Mouse (Mus musculus) MEL (cell line): ENCODE data around the gene C1qb. TPM values are rescaled to one million over a fixed set of nuclear protein-coding genes. Genes with fewer than 3 reads are reported as not detected.
A peak's percentile ranks its signal among the peaks of the same experiment; 100 is the strongest.

Source experiments
- DNase-seq: peaks from one replicate; pipeline ENCODE4 v3.0.0; 2011; ENCODE audit warnings: low read depth, low spot score
- H3K27ac ChIP-seq: 2 replicates; pipeline ENCODE4 v1.5.1; 2012; ENCODE audit warnings: low read depth, mild to moderate bottlenecking, control low read depth, low read length, moderate library complexity; ENCODE audit not compliant: control insufficient read depth
- H3K27me3 ChIP-seq, 2 experiments: fragments of 150-350 bp in 1 of 2; sonication (generic) in 1 of 2; 2 replicates each; pipeline ENCODE4 v1.6.1; 2012; ENCODE audit warnings: low read length in 2 of 2, mild to moderate bottlenecking in 2 of 2, improper control_type of control experiment in 1 of 2, moderate library complexity in 1 of 2; ENCODE audit not compliant: insufficient read depth in 2 of 2, control insufficient read depth in 1 of 2
- H3K36me3 ChIP-seq, 2 experiments: 2 replicates each; pipeline ENCODE4 v1.6.1; 2012 to 2014; ENCODE audit warnings: low read length in 2 of 2, improper control_type of control experiment in 1 of 2, inconsistent platforms in 1 of 2, mild to moderate bottlenecking in 1 of 2; ENCODE audit not compliant: insufficient read depth in 2 of 2, control insufficient read depth in 1 of 2
- H3K4me1 ChIP-seq, 2 experiments: fragments of 150-350 bp in 1 of 2; sonication (generic) in 1 of 2; 2 replicates each; pipeline ENCODE4 v1.6.1; 2012; ENCODE audit warnings: low read length in 2 of 2, improper control_type of control experiment in 1 of 2, mild to moderate bottlenecking in 1 of 2; ENCODE audit not compliant: insufficient read depth in 2 of 2, control insufficient read depth in 1 of 2
- H3K4me3 ChIP-seq, 2 experiments: fragments of 150-350 bp in 1 of 2; sonication (generic) in 1 of 2; 2 replicates each; pipeline ENCODE4 v1.5.1; 2012; ENCODE audit warnings: low read depth in 2 of 2, low read length in 2 of 2, mild to moderate bottlenecking in 2 of 2, moderate library complexity in 2 of 2, control low read depth in 1 of 2, improper control_type of control experiment in 1 of 2; ENCODE audit not compliant: control insufficient read depth in 1 of 2, insufficient read depth in 1 of 2
- H3K79me2 ChIP-seq: 2 replicates; pipeline ENCODE4 v1.6.1; 2012; ENCODE audit warnings: mild to moderate bottlenecking, low read length, moderate library complexity; ENCODE audit not compliant: control insufficient read depth, poor library complexity, insufficient read depth
- H3K9ac ChIP-seq: 2 replicates; pipeline ENCODE4 v1.6.1; 2012; ENCODE audit warnings: low read depth, mild to moderate bottlenecking, control low read depth, low read length, moderate library complexity; ENCODE audit not compliant: control insufficient read depth, poor library complexity, severe bottlenecking
- H3K9me3 ChIP-seq: fragments of 150-350 bp; sonication (generic); replicated peaks from 2 replicates; pipeline ENCODE4 v1.6.1; 2012; ENCODE audit warnings: mild to moderate bottlenecking, low read length, improper control_type of control experiment, moderate library complexity; ENCODE audit not compliant: insufficient read depth
- CHD2 ChIP-seq: IDR thresholded peaks from 2 replicates; pipeline ENCODE4 v1.6.1; 2011; ENCODE audit warnings: low read length, improper control_type of control experiment
- CTCF ChIP-seq, 3 experiments: IDR thresholded peaks in 2 of 3; conservative IDR thresholded peaks in 1 of 3; 2 replicates each; pipeline ENCODE4 v1.5.1; 2011 to 2012; ENCODE audit warnings: low read length in 3 of 3, low read depth in 2 of 3, mild to moderate bottlenecking in 2 of 3, improper control_type of control experiment in 1 of 3, inconsistent platforms in 1 of 3, mixed read lengths in 1 of 3, moderate library complexity in 1 of 3; ENCODE audit not compliant: control insufficient read depth in 1 of 3, insufficient read depth in 1 of 3, poor library complexity in 1 of 3, severe bottlenecking in 1 of 3
- E2F4 ChIP-seq: IDR thresholded peaks from 2 replicates; pipeline ENCODE4 v1.6.1; 2011; ENCODE audit warnings: low read depth, low read length, improper control_type of control experiment, borderline replicate concordance
- EP300 ChIP-seq, 2 experiments: IDR thresholded peaks; 2 replicates each; pipeline ENCODE4 v1.6.1; 2011; ENCODE audit warnings: improper control_type of control experiment in 2 of 2, low read length in 2 of 2, low read depth in 1 of 2, mild to moderate bottlenecking in 1 of 2
- GABPA ChIP-seq: IDR thresholded peaks from 2 replicates; pipeline ENCODE4 v1.6.1; 2012; ENCODE audit warnings: low read depth, mild to moderate bottlenecking, inconsistent platforms, low read length, improper control_type of control experiment, moderate library complexity
- GATA1 ChIP-seq: IDR thresholded peaks from 2 replicates; pipeline ENCODE4 v1.6.1; 2011; ENCODE audit warnings: low read depth, low read length, improper control_type of control experiment
- KAT2A ChIP-seq: conservative IDR thresholded peaks from 2 replicates; pipeline ENCODE4 v1.6.1; 2012; ENCODE audit warnings: low read depth, low read length, improper control_type of control experiment, inconsistent platforms
- MAFK ChIP-seq: IDR thresholded peaks from 2 replicates; pipeline ENCODE4 v1.6.1; 2011; ENCODE audit warnings: low read depth, mild to moderate bottlenecking, low read length, improper control_type of control experiment, borderline replicate concordance
- MAZ ChIP-seq: IDR thresholded peaks from 2 replicates; pipeline ENCODE4 v1.6.1; 2012; ENCODE audit warnings: low read depth, mild to moderate bottlenecking, inconsistent platforms, low read length, improper control_type of control experiment
- MEF2A ChIP-seq: IDR thresholded peaks from 2 replicates; pipeline ENCODE4 v1.6.1; 2014; ENCODE audit warnings: low read depth, mild to moderate bottlenecking, inconsistent platforms, low read length, improper control_type of control experiment; ENCODE audit not compliant: poor library complexity, insufficient replicate concordance, severe bottlenecking; ENCODE audit errors: extremely low read depth
- MYC ChIP-seq: IDR thresholded peaks from 2 replicates; pipeline ENCODE4 v1.6.1; 2011; ENCODE audit warnings: low read depth, mild to moderate bottlenecking, low read length, improper control_type of control experiment, moderate library complexity
- NELFE ChIP-seq: IDR thresholded peaks from 2 replicates; pipeline ENCODE4 v1.6.1; 2011; ENCODE audit warnings: low read depth, low read length, improper control_type of control experiment
- NRF1 ChIP-seq: IDR thresholded peaks from 2 replicates; pipeline ENCODE4 v1.6.1; 2014; ENCODE audit warnings: low read depth, mild to moderate bottlenecking, inconsistent platforms, low read length, improper control_type of control experiment, moderate library complexity; ENCODE audit not compliant: poor library complexity, insufficient read depth, severe bottlenecking
- POLR2A ChIP-seq, 2 experiments: IDR thresholded peaks; 2 replicates each; pipeline ENCODE4 v1.6.1; 2011 to 2012; ENCODE audit warnings: low read length in 2 of 2, mild to moderate bottlenecking in 2 of 2, control low read depth in 1 of 2, improper control_type of control experiment in 1 of 2, low read depth in 1 of 2, moderate library complexity in 1 of 2; ENCODE audit not compliant: control insufficient read depth in 1 of 2, insufficient read depth in 1 of 2, poor library complexity in 1 of 2
- POLR2AphosphoS2 ChIP-seq: IDR thresholded peaks from 2 replicates; pipeline ENCODE4 v1.6.1; 2011; ENCODE audit warnings: low read length, improper control_type of control experiment
- POLR2AphosphoS5 ChIP-seq: IDR thresholded peaks from 2 replicates; pipeline ENCODE4 v1.6.1; 2012; ENCODE audit warnings: low read depth, borderline replicate concordance, mild to moderate bottlenecking, inconsistent platforms, low read length, moderate library complexity, mixed read lengths
- RAD21 ChIP-seq: IDR thresholded peaks from 2 replicates; pipeline ENCODE4 v1.6.1; 2011; ENCODE audit warnings: mild to moderate bottlenecking, low read depth, low read length, improper control_type of control experiment
- SMC3 ChIP-seq: IDR thresholded peaks from 2 replicates; pipeline ENCODE4 v1.6.1; 2011; ENCODE audit warnings: low read depth, low read length, improper control_type of control experiment
- TBP ChIP-seq: IDR thresholded peaks from 2 replicates; pipeline ENCODE4 v1.8.0; 2011; ENCODE audit warnings: low read depth, low read length, improper control_type of control experiment
- USF1 ChIP-seq: IDR thresholded peaks from 2 replicates; pipeline ENCODE4 v1.6.1; 2014; ENCODE audit warnings: low read depth, mild to moderate bottlenecking, inconsistent platforms, low read length, improper control_type of control experiment, moderate library complexity
- ZMIZ1 ChIP-seq: IDR thresholded peaks from 2 replicates; pipeline ENCODE4 v1.6.1; 2012; ENCODE audit warnings: low read depth, mild to moderate bottlenecking, inconsistent platforms, low read length, improper control_type of control experiment, moderate library complexity
- polyA plus RNA-seq, 2 experiments: library from polyadenylated mRNA; stranded (reverse) in 1 of 2; unstranded in 1 of 2; fragments of >175 nt in 1 of 2; fragments of >200 nt in 1 of 2; gene quantifications; 2 replicates each; pipeline versions ENCODE4 v1.2.1 to v1.2.4; 2012; ENCODE audit warnings: low replicate concordance in 2 of 2, low read depth in 1 of 2; ENCODE audit not compliant: insufficient read length in 2 of 2, insufficient read depth in 1 of 2, missing spikeins in 1 of 2
- total RNA-seq: library from RNA; depleted of rRNA; stranded (reverse); fragments of 300-350 nt; gene quantifications from 2 replicates; pipeline ENCODE4 v1.2.3, GENCODE M21; 2012

C1qb gene
- total and polyA plus RNA-seq, 3 experiments: not detected

DNA sequence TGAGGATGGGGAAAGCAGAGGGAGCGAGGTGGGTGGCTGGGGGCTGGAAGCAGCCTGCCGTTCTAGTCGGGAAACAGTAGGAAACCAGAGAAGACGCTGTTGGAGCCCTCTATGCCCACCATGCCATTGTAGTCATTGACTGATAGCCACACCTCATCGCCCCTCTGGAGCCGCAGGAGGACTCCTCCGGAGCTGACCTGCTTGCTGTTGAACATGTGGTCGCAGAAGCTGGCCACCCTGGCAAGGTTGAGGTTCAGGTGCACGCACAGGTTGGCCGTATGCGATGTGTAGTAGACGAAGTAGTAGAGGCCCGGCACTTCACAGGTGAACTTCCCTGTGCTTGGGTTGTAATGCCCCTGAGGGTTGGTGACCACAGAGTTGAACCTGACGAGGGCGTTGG, 4.0 kb upstream of the C1qb start:
- H3K9me3 ChIP-seq: no peaks in the 10 kb centered on the region
- no peak for TF ChIP-seq EP300 (IDR thresholded peaks at IDR 0.05; ENCODE audit: low read depth in 1 of 2, low read length in 2 of 2)
- TF ChIP-seq POLR2AphosphoS2: no peak
- TF ChIP-seq E2F4: no peak
- TF ChIP-seq KAT2A: no peak
- TF ChIP-seq GABPA: no peak
- no peak for TF ChIP-seq GATA1
- no peaks in the 10 kb centered on the region for H3K27me3 ChIP-seq
- no peak overlapping the region for H3K4me3 ChIP-seq
- H3K79me2 ChIP-seq: no peaks in the 10 kb centered on the region
- DNase-seq: no peak
- no peaks in the 10 kb centered on the region for H3K36me3 ChIP-seq
- H3K4me1 ChIP-seq: peaks cover 0 to 3% of the 10 kb centered on the region in 2 experiments; a peak in 1 of 4 replicates
- H3K27ac ChIP-seq: no peak overlapping the region
- H3K9ac ChIP-seq: no peak overlapping the region

DNA sequence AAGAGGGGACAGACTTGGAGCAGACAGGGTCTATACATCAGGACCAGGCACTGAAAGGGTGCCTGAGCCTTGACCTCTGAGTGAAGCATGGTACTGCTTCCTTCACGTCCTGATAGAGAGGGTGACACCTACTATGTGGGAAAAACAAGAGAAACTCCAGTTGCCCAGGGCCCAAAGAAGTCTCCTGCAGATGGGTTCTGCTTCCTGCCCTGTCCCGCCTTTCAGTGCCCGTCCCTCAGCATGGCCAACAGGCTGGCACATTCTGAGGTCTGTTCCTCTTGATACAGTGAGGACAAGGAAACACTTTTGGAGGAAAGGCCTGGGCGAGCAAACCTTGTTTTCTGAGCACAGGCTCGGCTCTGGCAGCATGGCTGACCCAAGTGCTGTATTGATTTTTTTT, 1.7 kb upstream of the C1qb start:
- no peak overlapping the region for H3K4me3 ChIP-seq
- no peaks in the 10 kb centered on the region for H3K27me3 ChIP-seq
- no peak for DNase-seq
- H3K9me3 ChIP-seq: no peaks in the 10 kb centered on the region
- peaks cover 0 to 3% of the 10 kb centered on the region in 2 experiments; a peak in 1 of 4 replicates for H3K4me1 ChIP-seq
- TF ChIP-seq USF1: no peak
- TF ChIP-seq NRF1: no peak
- no peak for TF ChIP-seq GATA1
- TF ChIP-seq CHD2: no peak
- TF ChIP-seq MEF2A: no peak
- no peak for TF ChIP-seq MYC
- TF ChIP-seq POLR2AphosphoS5: no peak
- no peaks in the 10 kb centered on the region for H3K79me2 ChIP-seq
- H3K9ac ChIP-seq: no peak overlapping the region
- H3K27ac ChIP-seq: no peak overlapping the region
- no peaks in the 10 kb centered on the region for H3K36me3 ChIP-seq

DNA sequence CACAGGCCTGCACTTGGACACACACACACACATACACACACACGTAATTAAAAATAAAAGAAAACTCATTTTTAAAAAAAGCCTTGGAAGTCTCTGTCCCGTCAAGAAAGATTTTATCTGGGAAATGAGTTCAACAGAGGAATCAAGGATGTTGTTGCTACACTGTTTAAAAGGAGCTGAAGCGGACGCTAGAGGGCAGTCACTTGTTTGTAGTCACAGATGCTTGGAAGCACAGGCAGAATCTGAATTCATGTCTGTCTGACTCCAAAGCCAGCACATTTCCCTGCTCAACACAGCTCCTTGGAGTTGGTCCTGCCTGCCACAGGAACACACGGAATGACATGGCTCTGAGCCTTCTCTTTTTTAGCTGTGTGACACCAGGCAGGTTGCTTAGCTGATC, 7.4 kb downstream of the C1qb start:
- Histone ChIP-seq H3K9ac (no peak overlapping the region), H3K27me3 (no peaks in the 10 kb centered on the region; a peak in 1 of 4 replicates), H3K79me2 (no peaks in the 10 kb centered on the region), H3K4me3 (no peak overlapping the region), H3K36me3 (no peaks in the 10 kb centered on the region), H3K4me1 (no peaks in the 10 kb centered on the region), H3K9me3 (no peaks in the 10 kb centered on the region), H3K27ac (no peak overlapping the region)
- DNase-seq: peak; percentile 22
- TF ChIP-seq POLR2A (IDR thresholded peaks at IDR 0.05; ENCODE audit: control insufficient read depth in 1 of 2, insufficient read depth in 1 of 2, low read depth in 1 of 2, low read length in 2 of 2, poor library complexity in 1 of 2) (no peak), CTCF (IDR thresholded peaks at IDR 0.05 in 2 of 3, conservative IDR thresholded peaks at IDR 0.05 in 1 of 3; ENCODE audit: control insufficient read depth in 1 of 3, insufficient read depth in 1 of 3, low read depth in 2 of 3, low read length in 3 of 3, poor library complexity in 1 of 3, severe bottlenecking in 1 of 3) (peak; percentile 11 to 33 (median 27); a peak in 4 of 6 replicates), TBP (no peak), NELFE (no peak), MAZ (no peak), NRF1 (no peak), USF1 (no peak), RAD21 (peak; percentile 11), ZMIZ1 (no peak), SMC3 (peak; percentile 36), MAFK (no peak), GABPA (no peak)
